Mouse (Mus musculus) forebrain, embryonic 16.5 days (tissue): ENCODE measurements around the gene Rab7b. TPM values are rescaled to one million over a fixed set of nuclear protein-coding genes. Genes with fewer than 3 reads are reported as not detected.

Experiments
- polyA plus RNA-seq: library from polyadenylated mRNA; unstranded; fragments of >200 nt; fragmentation: Nextera tagmentation; extraction: Ambion mirVana; gene quantifications from 2 replicates; pipeline ENCODE4 v1.2.1, GENCODE M21; 2015

Rab7b gene
- polyA plus RNA-seq, 1 experiment from 2014 or later: 1.0 TPM

Other genes starting within 250 kb of the Rab7b start
- 29.2 and 35.1 TPM in 2 replicates for gene Srgap2, start 161.3 kb upstream of the Rab7b start, polyA plus RNA-seq
- gene Fam72a, start 160.8 kb upstream of the Rab7b start, polyA plus RNA-seq: 1.7 and 3.0 TPM in 2 replicates
- 0.14 TPM in 1 of 2 replicates, not detected in the other for gene Avpr1b, start 89.5 kb upstream of the Rab7b start, polyA plus RNA-seq
- gene Ctse, start 50.4 kb upstream of the Rab7b start, polyA plus RNA-seq: not detected in 2 replicates
- 0.06 TPM in 1 of 2 replicates, not detected in the other for gene Slc26a9, start 55.3 kb downstream of the Rab7b start, polyA plus RNA-seq
- gene Pm20d1, start 108.7 kb downstream of the Rab7b start, polyA plus RNA-seq: 0.18 and 0.67 TPM in 2 replicates
- gene Slc41a1, start 138.8 kb downstream of the Rab7b start, polyA plus RNA-seq: 15.4 and 20.8 TPM in 2 replicates
- 8.8 and 9.0 TPM in 2 replicates for gene Rab29, start 178.5 kb downstream of the Rab7b start, polyA plus RNA-seq
- 59.4 and 66.7 TPM in 2 replicates for gene Nucks1, start 221.8 kb downstream of the Rab7b start, polyA plus RNA-seq